Mouse (Mus musculus): Measurements from ENCODE around the gene Zkscan3.

Gene Zkscan3

DNA sequence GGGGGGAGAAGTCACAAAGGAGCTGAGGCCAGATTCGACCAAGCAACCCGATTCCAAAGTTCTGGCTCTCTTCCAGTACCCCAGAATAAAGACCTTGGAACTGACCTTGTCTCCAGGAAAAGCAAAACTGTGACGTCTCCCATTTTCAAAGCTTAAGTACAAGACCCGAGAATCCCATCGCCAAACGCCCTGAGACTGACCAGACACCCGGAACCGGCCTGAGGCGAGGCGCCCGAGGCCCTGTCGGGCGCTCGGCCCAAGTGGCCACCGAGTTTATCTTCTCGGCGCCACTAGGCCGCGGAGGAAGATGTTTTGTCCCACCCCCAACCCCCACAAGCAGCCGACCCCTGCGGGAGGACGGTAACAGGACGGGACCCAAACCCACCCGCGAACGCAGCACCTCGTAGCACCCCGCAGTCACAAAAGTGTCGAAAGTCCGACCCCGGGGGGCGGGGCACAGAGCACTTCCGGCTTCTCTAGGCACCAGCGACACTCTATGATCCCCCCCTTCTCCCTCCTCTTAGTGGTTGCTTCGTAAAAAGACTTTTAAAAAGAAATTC lies at the start of gene Zkscan3:
TSS of gene Zkscan3 (minus strand) at position 469 of the 560 bp plus-strand sequence.
- in situ Hi-C loops (cut with MseI, MboI): no loop called here

DNA sequence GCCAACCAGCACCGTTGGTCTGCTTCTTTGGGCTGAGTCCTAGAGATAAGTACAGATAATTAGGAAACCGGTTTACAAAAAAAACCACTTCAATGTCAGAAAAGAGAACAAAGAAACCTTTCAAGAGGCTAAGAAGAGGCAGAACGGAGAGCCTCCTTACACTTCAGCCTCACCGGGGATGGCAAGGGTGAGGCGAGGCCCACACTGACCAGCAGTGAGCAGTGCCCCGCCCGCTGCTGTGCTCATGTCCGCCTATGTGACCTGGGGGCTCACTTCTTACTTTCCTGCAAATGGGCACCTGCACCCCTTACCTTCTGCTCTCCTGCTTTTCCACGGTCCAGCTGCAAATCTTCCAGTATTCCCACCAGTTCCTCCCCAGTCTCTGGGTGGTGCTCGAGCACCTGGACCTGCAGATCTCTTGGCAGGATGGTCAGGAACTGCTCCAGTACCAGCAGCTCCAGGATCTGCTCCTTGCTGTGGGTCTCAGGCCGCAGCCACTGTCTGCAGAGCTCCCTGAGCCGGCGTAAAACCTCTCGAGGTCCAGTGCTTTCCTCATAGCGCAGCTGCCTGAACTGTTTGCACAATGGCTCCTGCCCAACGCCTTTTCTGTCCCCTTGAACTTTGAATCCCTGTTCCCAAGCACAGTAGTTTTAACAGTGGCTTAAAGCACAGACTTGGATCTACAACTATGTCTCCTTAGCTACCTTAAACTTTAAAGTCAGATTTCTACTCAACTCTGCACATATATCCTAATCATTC lies 45.5 kb upstream of the Zkscan3 start:
- in situ Hi-C loops (cut with MseI, MboI): no loop called here

- in situ Hi-C loops (cut with MseI, MboI): no loop called here
These were observed 44.2 kb upstream of the Zkscan3 start for GRCm38 (mm10) chr13:21446796-21447195.

DNA sequence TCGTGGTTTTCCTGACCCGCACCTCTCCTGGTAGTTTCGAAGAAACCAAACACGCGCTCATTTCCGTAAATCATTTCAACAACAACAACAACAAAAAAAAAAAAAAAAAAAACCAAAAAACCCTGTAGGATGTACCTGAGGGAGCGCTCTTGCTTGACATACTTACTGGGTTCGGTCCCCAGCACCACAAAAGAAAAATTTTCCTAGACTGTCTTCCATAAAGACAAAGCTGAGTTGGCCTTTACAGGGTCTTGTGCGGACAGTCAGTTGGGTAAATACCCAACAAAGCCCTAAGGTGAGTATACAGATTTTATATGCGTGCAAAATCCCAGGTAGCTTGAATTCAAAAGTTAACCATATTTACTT lies 38.6 kb upstream of the Zkscan3 start:
- in situ Hi-C loops (cut with MseI, MboI): no loop called here

- in situ Hi-C loops (cut with MseI, MboI): no loop called here
These were observed 38.1 kb upstream of the Zkscan3 start, which contains the start of gene Pgbd1 for GRCm38 (mm10) chr13:21440503-21441206. Gene Pgbd1 (minus strand): TSS chr13:21441058.

DNA sequence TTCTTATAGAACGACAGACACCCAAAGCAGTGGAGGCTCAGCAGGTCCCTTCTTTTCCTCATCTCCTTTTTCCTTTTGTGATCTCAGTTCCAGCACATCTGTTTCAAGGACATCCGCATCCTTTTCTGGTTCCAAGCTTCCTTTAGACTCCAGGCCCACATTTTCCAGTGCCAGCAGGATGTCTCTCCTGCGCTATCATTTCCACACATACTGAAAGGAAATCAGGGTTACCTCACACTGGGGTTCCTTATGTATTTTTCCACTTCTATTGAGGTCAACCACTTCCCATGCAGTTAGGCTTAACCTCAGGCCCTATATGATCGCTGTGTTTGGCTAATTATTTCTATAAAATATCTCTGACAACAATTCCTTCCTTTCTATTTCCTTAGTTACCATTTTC lies 32.9 kb upstream of the Zkscan3 start:
- in situ Hi-C loops (cut with MseI, MboI): no loop called here

DNA sequence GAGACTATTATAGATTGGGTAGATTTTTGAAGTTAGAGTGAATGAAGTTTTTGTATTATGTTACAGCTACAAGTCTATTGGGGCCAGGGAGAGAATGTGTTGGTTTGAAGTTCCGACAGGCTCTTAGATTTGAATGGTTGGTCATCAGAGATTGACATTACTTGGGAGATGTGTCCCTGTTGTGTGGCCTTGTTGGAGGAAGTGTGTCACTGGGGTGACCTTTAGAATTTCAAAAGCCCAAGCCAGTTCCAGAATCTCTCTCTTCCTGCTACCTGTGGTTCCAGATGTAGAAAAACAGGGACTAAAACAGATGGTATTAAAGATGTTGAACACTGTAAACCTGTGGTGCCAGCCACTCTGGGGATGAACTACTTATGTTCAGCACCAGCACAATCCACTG lies 25.1 kb upstream of the Zkscan3 start:
- in situ Hi-C loops (cut with MseI, MboI): no loop called here

DNA sequence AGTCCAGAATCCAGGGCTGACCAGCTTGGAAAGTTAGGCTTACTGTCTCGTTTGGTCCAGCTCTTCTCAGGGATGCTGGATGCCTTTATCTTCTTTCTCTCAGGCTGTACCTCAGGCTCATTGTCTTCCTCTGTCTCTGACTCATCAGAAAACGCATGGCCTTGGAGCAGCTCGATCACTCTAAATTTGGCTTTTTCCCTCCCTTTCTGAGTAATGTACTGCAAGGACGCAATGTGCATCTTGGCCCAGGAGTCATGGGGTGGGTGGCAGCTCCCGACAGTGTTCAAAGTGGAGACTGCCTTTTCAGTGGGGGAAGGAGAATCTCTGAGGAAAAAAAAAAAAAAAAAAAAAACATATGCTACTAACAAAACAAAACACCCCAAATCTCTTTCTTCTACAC lies 20.7 kb upstream of the Zkscan3 start:
- in situ Hi-C loops (cut with MseI, MboI): no loop called here

DNA sequence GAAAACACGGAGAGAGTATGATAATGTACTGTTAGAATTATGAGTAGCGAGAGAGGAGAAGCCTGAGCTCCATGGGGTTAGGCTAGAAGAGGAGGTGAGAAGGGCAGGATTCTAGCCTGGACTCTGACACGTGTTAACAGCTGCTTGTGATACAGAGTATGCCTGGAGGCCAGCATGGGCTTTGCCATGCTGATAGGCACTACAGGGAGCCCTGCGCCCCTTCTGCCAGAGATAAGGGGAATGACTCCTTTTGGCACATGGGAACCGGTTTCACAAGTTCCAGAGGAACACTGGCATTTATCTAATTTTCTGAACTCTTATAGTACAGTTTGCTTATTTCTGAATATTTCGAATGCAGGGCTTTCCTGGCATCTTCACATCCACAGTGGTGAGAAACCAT lies 16.3 kb upstream of the Zkscan3 start:
- in situ Hi-C loops (cut with MseI, MboI): no loop called here

DNA sequence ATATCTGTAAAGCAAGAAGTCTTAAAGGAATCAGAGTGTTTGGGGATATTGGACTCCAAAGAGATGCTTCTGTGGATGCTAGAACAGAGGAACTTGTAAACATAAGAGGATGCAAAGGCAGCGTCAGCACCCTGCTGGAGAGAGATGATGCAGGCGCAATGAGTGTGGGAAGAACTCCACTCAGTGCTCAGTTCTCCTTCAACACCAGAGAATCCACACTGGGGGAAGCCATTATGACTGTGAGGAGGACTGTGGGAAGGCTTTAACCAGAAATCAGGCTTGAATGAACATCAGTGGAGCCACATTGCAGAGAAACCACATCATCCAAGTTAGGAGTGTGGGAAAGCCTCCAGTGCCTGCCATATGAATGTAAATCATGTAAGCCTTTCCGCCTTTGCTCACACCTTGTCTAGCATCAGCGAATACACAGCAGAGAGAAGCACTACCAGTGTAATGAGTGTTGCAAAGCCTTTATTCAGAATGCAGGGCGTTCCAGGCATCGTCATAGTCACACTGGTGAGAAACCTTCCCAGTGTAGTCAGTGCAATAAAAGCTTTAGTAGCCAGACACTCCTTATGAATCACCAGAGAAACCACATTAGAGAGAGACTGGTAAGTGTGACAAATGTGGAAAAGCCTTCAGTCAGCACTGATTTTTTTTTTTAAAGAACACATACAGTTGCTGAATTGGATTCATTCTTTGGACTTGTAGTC lies 14.9 kb upstream of the Zkscan3 start:
- in situ Hi-C loops (cut with MseI, MboI): no loop called here

DNA sequence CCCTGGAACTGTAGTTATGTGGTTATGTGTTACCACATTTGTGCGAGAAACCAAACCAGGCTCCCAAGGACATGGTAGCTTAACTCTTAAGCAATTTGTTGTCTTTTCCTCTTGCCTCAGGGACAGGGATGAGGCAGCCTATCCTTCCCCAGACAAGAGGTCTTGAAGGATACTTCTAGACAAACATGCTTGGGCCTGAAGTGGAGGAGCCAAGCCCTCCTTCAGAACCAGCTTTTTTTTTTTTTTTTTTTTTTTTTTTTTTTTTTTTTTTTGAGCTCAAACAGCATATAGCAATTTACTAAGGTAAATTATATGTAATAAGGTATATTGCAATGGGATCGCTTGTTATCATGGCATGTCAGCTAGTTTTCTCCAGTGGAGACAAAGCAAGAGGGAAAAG lies 13.2 kb upstream of the Zkscan3 start:
- in situ Hi-C loops (cut with MseI, MboI): no loop called here

DNA sequence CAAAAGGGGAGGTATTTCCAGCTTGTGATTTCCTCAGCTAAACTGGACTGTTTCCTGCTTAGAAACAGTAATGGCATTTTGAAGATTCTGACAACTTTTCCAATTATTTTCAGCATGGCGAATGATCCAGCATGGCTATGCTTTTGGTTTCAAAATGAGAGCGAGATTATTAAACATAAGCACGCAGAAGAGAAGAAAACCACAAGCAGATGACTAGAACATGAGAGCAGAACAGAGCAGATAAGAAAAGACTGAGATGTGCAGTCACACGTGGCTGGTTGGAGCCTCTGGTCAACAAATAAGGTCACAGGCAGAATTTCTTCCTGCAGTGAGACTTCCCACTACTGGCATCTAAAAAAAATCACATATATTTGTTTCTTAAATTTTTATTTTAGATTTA lies 12.7 kb upstream of the Zkscan3 start:
- in situ Hi-C loops (cut with MseI, MboI): no loop called here

DNA sequence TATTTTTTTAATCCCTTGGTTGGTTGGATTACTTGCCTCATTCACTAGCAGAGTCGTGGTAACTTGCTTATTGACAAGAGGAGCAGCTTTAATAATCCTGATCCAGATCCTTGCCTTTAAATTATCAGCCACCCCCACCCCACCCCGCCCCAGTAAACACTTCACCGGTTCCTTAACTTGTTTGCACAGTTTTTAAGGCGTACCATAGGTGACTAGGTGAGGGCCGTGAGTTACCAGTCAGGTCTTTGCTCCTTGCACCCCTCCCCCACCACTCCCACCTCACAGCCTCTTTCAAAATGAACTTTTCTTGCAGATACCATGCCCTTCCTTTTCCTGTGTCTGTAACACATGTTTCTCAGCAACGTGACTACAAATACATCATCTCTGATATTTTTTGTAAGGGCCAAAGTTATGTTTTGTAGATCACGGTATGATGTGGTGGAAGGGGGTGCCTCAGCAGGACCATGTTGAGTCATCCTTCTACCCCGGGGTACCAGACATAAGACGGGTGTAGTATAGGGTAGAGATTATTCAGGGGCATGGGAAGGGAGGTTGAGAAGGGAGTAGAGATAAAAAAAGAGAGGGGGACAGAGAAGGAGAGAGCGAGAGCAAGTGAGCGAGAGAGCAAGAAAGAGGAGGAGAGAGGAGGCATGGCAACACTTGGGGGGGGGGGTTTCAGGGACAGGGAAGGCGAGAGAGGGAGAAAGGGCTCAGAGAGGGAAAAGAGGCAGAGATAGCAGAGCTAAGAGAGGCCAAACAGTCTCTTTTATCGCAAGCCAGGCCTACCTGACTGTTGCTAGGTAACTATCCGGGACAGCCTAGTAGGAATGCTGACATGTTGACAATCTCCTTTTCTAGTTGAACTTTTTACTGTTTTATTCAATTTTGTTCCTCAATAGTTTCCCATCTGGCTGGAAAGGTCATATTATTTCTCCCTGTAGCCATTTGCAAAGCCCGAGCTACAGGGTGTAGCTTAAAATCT lies 12.0 kb upstream of the Zkscan3 start:
- in situ Hi-C loops (cut with MseI, MboI): no loop called here

GRCm38 (mm10) chr13:21408805-21409459 lies 6.4 kb upstream of the Zkscan3 start:
- in situ Hi-C loops (cut with MseI, MboI): no loop called here

DNA sequence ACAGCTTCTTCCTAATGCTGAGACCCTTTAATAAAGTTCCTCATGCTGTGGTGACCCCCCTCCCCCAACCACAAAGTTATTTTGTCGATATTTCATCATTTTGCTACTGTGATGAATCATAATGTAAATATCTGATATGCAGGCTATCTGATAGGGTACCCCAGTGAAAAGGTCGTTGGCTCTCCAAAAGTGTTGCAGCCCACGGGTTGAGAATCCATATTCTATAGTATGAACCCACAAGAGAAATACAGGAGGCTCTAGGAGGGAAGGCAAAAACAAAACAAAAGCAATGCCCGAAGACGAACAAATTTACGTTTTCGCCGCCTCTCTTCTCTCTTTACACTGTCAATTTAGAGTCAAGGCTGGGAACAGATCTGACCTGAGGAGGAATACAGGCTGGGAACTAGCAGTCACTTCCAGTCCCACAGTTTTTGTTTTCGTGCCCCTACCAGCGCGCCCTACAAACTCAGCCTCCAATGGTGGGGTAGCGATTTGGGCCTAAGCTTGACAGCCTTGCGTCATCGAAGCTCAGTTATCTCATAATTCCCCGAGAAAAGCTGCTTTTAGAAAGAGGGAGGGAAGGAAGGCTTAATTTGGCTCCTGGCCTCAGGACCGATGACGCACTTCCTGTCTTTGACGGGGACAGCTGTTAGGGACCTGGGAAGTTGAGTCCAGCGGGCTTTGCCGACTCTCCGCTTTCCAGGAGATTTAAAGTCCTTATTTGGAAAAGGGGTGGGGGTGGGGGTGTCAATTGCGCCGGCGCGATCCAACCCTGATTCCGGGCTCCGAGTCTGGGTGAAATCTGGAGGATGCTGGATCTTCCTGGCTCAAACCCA lies 5.6 kb upstream of the Zkscan3 start:
- in situ Hi-C loops (cut with MseI, MboI): no loop called here

DNA sequence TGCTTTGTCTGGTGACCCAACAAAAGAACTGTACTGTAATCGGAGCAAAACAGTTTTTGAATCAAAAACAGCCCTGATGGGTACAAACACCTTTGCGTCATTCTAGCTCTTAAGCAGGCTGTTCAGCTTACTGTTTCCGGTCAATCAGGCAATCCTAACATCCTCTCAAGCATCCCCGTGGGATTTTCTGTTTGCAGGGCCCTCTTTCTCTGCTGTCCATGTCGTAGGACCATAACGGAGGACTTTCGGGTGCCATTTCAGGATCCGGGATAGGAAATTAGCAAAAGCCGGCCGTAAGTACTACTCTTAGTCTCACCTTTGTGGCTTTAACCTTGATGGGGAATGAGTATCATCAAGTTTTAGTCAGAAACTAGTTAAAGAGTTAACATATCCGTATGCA lies 4.8 kb upstream of the Zkscan3 start:
- in situ Hi-C loops (cut with MseI, MboI): no loop called here

DNA sequence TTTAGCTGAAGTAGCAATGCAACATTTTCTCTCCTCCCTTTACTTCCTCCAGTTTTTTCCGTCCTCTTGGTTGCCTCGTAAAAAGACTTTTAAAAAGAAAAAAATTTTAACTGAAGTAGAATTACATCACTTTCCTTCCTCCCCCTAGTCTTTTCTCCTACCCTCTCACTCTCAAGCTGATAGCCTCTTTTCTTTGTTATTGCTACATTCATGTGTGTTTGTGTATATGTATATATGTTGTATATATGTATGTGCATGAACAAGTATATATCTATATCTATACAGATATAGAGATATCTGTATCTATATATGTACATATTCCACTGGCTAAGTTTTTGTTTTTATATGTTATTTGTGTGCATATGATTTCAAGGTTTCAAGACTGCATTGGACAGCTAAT lies 293 bp upstream of the Zkscan3 start:
- in situ Hi-C loops (cut with MseI, MboI): no loop called here

GRCm38 (mm10) chr13:21401636-21402286 lies 794 bp downstream of the Zkscan3 start:
- in situ Hi-C loops (cut with MseI, MboI): no loop called here

DNA sequence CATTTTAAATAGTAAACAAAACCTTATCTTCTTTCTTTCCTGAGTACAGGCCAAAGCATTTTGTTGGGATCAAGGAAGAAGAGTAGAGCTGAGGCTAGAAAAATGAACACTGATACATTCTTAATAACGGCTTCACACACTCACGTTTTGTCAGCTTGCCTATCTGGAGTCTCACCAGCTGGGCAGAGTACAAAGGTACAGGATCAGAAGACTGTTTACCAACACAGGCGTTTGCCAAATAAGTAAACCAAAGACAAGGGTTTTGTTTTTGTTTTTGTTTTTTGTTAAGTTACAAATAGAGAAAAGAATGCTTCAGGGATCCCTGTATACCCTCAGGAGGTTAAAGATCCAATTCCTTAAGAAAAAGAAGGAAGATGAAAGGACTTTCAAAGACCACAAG lies 1.4 kb downstream of the Zkscan3 start:
- in situ Hi-C loops (cut with MseI, MboI): no loop called here

All from mouse trophoblast stem cell (cell line).